Mouse (Mus musculus): ENCODE measurements at regions not wholly inside any gene's neighbourhood (a gene's known extent, or its start where the extent isn't known, plus 50 kb on each side); places are given as distances from the start of the nearest gene placed in this dataset.
"Not testable (repeated sequence)": the region's sequence is repeated elsewhere in the genome, so short reads cannot be mapped to it uniquely, and the experiment has no call there.

DNA sequence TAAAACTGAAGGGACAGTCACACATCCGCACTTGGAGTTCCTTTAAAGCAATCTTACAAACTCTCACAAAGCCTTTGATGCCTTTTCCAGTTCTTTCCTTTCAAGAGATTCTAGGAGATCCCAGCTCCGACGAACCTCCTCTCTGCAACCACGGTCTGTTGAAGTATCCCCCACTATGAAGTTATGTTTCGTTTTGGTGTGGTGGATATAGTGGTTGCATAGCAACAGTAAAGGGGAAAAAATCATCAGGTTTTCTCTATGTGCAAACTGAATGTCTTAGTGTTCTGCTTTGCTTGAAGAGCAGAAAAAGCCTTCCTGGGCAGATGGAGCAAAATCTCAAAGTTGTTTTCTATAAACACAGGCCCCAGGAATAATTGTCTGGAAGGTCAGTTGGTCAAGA lies 147.4 kb upstream of the Dlgap1 start:
- no peak for DNase-seq (ENCODE audit: low read depth, low spot score)

GRCm38 (mm10) chr17:69821901-69822300 lies 147.0 kb upstream of the Dlgap1 start:
- DNase-seq (ENCODE audit: low read depth, low spot score) = no peak

GRCm38 (mm10) chr17:69822921-69823320 lies 146.0 kb upstream of the Dlgap1 start:
- DNase-seq (ENCODE audit: low read depth, low spot score) = no peak

DNA sequence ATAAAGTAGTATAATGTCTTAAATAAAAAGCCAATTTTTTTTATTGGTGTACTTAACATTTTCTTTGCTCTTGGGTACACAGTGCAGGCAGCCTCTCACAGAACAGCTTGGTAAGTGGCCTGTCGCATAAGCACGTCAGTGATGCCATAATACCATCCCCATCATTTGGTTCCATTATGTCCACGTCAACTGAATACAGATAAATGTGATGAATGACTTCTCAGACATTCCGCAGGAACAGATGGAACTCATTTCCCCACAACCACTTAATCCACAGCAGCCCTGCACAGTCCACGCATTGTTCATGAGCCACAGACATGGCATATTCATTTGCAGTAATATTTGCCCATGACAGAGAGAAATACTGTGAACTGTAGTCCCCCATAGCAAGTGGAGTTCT lies 127.6 kb upstream of the Dlgap1 start:
- DNase-seq (ENCODE audit: low read depth, low spot score) = no peak

GRCm38 (mm10) chr17:69848306-69848705 lies 120.6 kb upstream of the Dlgap1 start:
- no peak for DNase-seq (ENCODE audit: low read depth, low spot score)

DNA sequence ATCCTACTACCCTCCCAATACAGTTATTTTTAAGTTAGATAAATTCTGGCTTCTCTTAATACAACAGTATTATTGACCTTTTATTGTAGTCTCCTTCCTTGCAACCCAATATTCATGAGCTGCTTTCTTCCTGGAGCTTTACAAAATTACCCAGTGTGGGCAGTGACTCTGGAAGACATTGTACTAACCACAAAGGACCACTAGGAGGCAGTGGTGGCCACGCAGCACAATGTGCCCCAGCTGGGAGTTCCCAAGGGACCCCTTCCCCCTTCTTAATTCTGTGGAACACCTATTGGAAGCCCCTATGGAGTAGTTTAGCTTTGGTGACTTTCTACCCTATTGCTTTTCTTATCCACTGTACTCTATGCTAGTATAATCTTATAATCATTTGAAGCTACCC lies 118.8 kb upstream of the Dlgap1 start:
- peak; percentile 25 for DNase-seq (ENCODE audit: low read depth, low spot score)

GRCm38 (mm10) chr17:69879958-69880357 lies 88.9 kb upstream of the Dlgap1 start:
- DNase-seq (ENCODE audit: low read depth, low spot score) = not testable (repeated sequence)

- no peak for DNase-seq (ENCODE audit: low read depth, low spot score)
These were observed 74.9 kb upstream of the Dlgap1 start for GRCm38 (mm10) chr17:69893980-69894379.
